ENCODE assay signal across 22 mouse cellular contexts in genomic region chr9:25500031-25500430, GRCm38 (mm10). TPM values are rescaled to one million over a fixed set of nuclear protein-coding genes. Genes with fewer than 3 reads are reported as not detected.
DNase-seq lines count a peak whose midpoint lies in the region; ATAC-seq and TF ChIP-seq lines count a peak whose summit lies in the region.
"Had no signal": no experiment of that assay in that cellular context is flagged by ENCODE, and none has a peak within 500 bp of the region (broad histone marks: within the 10 kb centered on the region; RNA-seq: fewer than 3 reads in every experiment).

No protein-coding gene starts in this region.

- no peak overlapping the region for H3K4me2 ChIP-seq in heart, postnatal 0 days (ENCODE audit: low read depth, low read length)
- no peak overlapping the region for H3K4me2 ChIP-seq in heart, embryonic 12.5 days
- H3K4me2 ChIP-seq: embryonic facial prominence, embryonic 15.5 days; hindbrain, embryonic 12.5 days; neural tube, embryonic 12.5 days had no signal

- intact Hi-C loops in heart, adult 2 months (cut with DNase I): no loop called here
- intact Hi-C loops in heart, postnatal 25 days (cut with DNase I): no loop called here

- no peak for TF ChIP-seq POLR2A in heart, adult 2 months (IDR thresholded peaks at IDR 0.05; ENCODE audit: insufficient read depth, low read depth, low read length)

- peak; percentile 77 for DNase-seq in adrenal gland, adult 8-10 months
- DNase-seq in adrenal gland, postnatal 4 days (ENCODE audit: low spot score in 2 of 2): no peak
- no peak for DNase-seq in heart, adult 2 months
- no peak for DNase-seq in heart, postnatal 25 days (ENCODE audit: low spot score)
- no peak for DNase-seq in heart, postnatal 0 days (ENCODE audit: low spot score)
- DNase-seq in spleen, postnatal 36 days (ENCODE audit: low spot score in 2 of 2): no peak
- DNase-seq: cerebellum, adult 11 months; cerebellum, adult 9-11 months; kidney, postnatal 25 days; layer of hippocampus, postnatal 36 days; lung, postnatal 4 days; midbrain, embryonic 14.5 days; thymus, adult 2 months; thymus, postnatal 4 days had no signal

- peak overlapping the region; percentile 56 for H3K27ac ChIP-seq in heart, adult 2 months
- H3K27ac ChIP-seq in heart, postnatal 0 days (ENCODE audit: low read depth): peak overlapping the region; percentile 49
- H3K27ac ChIP-seq in heart, embryonic 12.5 days (ENCODE audit: poor library complexity, severe bottlenecking): no peak overlapping the region
- H3K27ac ChIP-seq: embryonic facial prominence, embryonic 15.5 days; hindbrain, embryonic 12.5 days; neural tube, embryonic 12.5 days; stomach, postnatal 0 days had no signal

- peaks cover 15% of the 10 kb centered on the region for H3K4me1 ChIP-seq in heart, adult 2 months (ENCODE audit: control insufficient read depth, insufficient read depth, low read length)
- peaks cover 38% of the 10 kb centered on the region for H3K4me1 ChIP-seq in heart, postnatal 0 days (ENCODE audit: control insufficient read depth, insufficient read depth)
- peaks cover 32% of the 10 kb centered on the region for H3K4me1 ChIP-seq in heart, embryonic 12.5 days (replicated peaks)
- H3K4me1 ChIP-seq: neural tube, embryonic 12.5 days had no signal

- no peak for TF ChIP-seq CTCF in heart, adult 2 months (IDR thresholded peaks at IDR 0.05)
- TF ChIP-seq CTCF in heart, postnatal 0 days (IDR thresholded peaks at IDR 0.05; ENCODE audit: low read depth): no peak

- H3K79me2 ChIP-seq in heart, adult 2 months (replicated peaks; ENCODE audit: control insufficient read depth, insufficient read depth, low read length): peaks cover 4% of the 10 kb centered on the region

- no peak for TF ChIP-seq EP300 in heart, adult 2 months (IDR thresholded peaks at IDR 0.05; ENCODE audit: insufficient read depth, low read depth, low read length)
- TF ChIP-seq EP300 in heart, postnatal 0 days (IDR thresholded peaks at IDR 0.05; ENCODE audit: low read depth): no peak

- no peak overlapping the region for H3K9ac ChIP-seq in heart, adult 2 months (ENCODE audit: low read depth, low read length)
- no peak overlapping the region for H3K9ac ChIP-seq in heart, postnatal 0 days (replicated peaks; ENCODE audit: low read depth, low read length)
- no peak overlapping the region for H3K9ac ChIP-seq in heart, embryonic 12.5 days
- H3K9ac ChIP-seq: embryonic facial prominence, embryonic 15.5 days; hindbrain, embryonic 12.5 days; neural tube, embryonic 12.5 days had no signal

- H3K4me3 ChIP-seq in heart, adult 2 months: no peak overlapping the region
- no peak overlapping the region for H3K4me3 ChIP-seq in heart, postnatal 0 days (ENCODE audit: low read depth, low read length)
- no peak overlapping the region for H3K4me3 ChIP-seq in heart, embryonic 12.5 days
- H3K4me3 ChIP-seq: embryonic facial prominence, embryonic 15.5 days; hindbrain, embryonic 12.5 days; neural tube, embryonic 12.5 days had no signal

- H3K36me3 ChIP-seq in heart, adult 2 months (ENCODE audit: control insufficient read depth, insufficient read depth, low read length): peaks cover 36% of the 10 kb centered on the region
- H3K36me3 ChIP-seq in heart, postnatal 0 days (replicated peaks; ENCODE audit: control insufficient read depth, insufficient read depth, low read length): peaks cover 5% of the 10 kb centered on the region; the same call in 1 of the 2 replicates
- peaks cover 7% of the 10 kb centered on the region; the same call in 1 of the 2 replicates for H3K36me3 ChIP-seq in heart, embryonic 12.5 days
- H3K36me3 ChIP-seq: embryonic facial prominence, embryonic 15.5 days; hindbrain, embryonic 12.5 days; neural tube, embryonic 12.5 days had no signal

- H3K9me3 ChIP-seq in heart, postnatal 0 days (replicated peaks; ENCODE audit: control insufficient read depth, low read length): no peaks in the 10 kb centered on the region
- H3K9me3 ChIP-seq in heart, embryonic 12.5 days (replicated peaks): no peaks in the 10 kb centered on the region
- H3K9me3 ChIP-seq: embryonic facial prominence, embryonic 15.5 days; hindbrain, embryonic 12.5 days; neural tube, embryonic 12.5 days had no signal

- no peaks in the 10 kb centered on the region for H3K27me3 ChIP-seq in heart, adult 2 months (ENCODE audit: control insufficient read depth, insufficient read depth, low read length)
- no peaks in the 10 kb centered on the region for H3K27me3 ChIP-seq in heart, postnatal 0 days (ENCODE audit: control insufficient read depth, insufficient read depth, low read length)
- no peaks in the 10 kb centered on the region for H3K27me3 ChIP-seq in heart, embryonic 12.5 days (replicated peaks)
- H3K27me3 ChIP-seq: embryonic facial prominence, embryonic 15.5 days; hindbrain, embryonic 12.5 days; neural tube, embryonic 12.5 days had no signal

- peak; percentile 24; the same call in 1 of the 2 replicates for ATAC-seq in heart, postnatal 0 days (ENCODE audit: insufficient read depth, low read depth)
- ATAC-seq in heart, embryonic 12.5 days (ENCODE audit: insufficient number of reproducible peaks, low FRiP score): no peak
- ATAC-seq: CD4-positive, CD25-positive, alpha-beta regulatory T cell, adult 4 months; forebrain, embryonic 14.5 days; intestine, postnatal 0 days had no signal

- WGBS in heart, adult 2 months: 31% methylated on average over 2 of the region's 2 CpGs
- 45% methylated on average over 2 of the region's 2 CpGs for WGBS in heart, postnatal 0 days
- 67% methylated on average over 2 of the region's 2 CpGs for WGBS in heart, embryonic 12.5 days

RNA-seq across cellular contexts. Expression of gene Eepd1, which starts 18.7 kb away (rescaled TPM):
- total RNA-seq in adrenal gland, adult 8-10 months (2022): 10 to 100 TPM; 47.7 to 97.8 (median 53.3) TPM
- 10 to 100 TPM; 41.6 to 49.1 TPM for total RNA-seq in adrenal gland, postnatal 4 days (2021)
- total RNA-seq in heart, adult 2 months (2021): 10 to 100 TPM; 18.9 to 23.3 TPM
- polyA plus RNA-seq in heart, adult 2 months (2012; rRNA removed): 16.7 and 21.3 TPM in 2 replicates
- total RNA-seq in heart, postnatal 25 days (2021): 10 to 100 TPM; 16.8 to 21.2 TPM
- total RNA-seq in heart, postnatal 0 days (2014; rRNA removed; ENCODE audit: low replicate concordance): 14.7 and 19.9 TPM in 2 replicates
- 20.2 and 21.4 TPM in 2 replicates for polyA plus RNA-seq in heart, postnatal 0 days (2015; fragmentation: Nextera tagmentation; extraction: Ambion mirVana)
- polyA plus RNA-seq in heart, embryonic 12.5 days (2016; fragmentation: Nextera tagmentation; extraction: Ambion mirVana): 23.0 and 26.3 TPM in 2 replicates
